Mouse (Mus musculus) C2C12 (cell line): ENCODE data around the gene Slamf9.

Experiments
- CTCF ChIP-seq: IDR thresholded peaks from one replicate; pipeline ENCODE4 v1.5.1; 2011; ENCODE audit not compliant: control insufficient read depth, insufficient read depth, insufficient read length
- MAX ChIP-seq: IDR thresholded peaks from one replicate; pipeline ENCODE4 v1.6.1; 2011; ENCODE audit warnings: mild to moderate bottlenecking, control low read depth
- MYOG ChIP-seq: IDR thresholded peaks from one replicate; pipeline ENCODE4 v1.6.1; 2011; ENCODE audit not compliant: control insufficient read depth, insufficient read length; ENCODE audit errors: extremely low read depth
- USF1 ChIP-seq: IDR thresholded peaks from one replicate; pipeline ENCODE4 v1.6.1; 2011; ENCODE audit warnings: low read depth, mild to moderate bottlenecking, control low read depth, moderate library complexity

- TF ChIP-seq MAX = no peak
- no peak for TF ChIP-seq USF1
- TF ChIP-seq CTCF = no peak
- no peak for TF ChIP-seq MYOG
Observed at GRCm38 (mm10) chr1:172450848-172451470, 24.2 kb upstream of the Slamf9 start.
